Mouse (Mus musculus) brain, adult 2 months (tissue): ENCODE measurements around the gene Cacnb3.

ENCODE experiments used
- DNase-seq: peaks from one replicate; pipeline ENCODE4 v3.0.0; 2011; ENCODE audit warnings: low read depth, low spot score

Gene Cacnb3

DNA sequence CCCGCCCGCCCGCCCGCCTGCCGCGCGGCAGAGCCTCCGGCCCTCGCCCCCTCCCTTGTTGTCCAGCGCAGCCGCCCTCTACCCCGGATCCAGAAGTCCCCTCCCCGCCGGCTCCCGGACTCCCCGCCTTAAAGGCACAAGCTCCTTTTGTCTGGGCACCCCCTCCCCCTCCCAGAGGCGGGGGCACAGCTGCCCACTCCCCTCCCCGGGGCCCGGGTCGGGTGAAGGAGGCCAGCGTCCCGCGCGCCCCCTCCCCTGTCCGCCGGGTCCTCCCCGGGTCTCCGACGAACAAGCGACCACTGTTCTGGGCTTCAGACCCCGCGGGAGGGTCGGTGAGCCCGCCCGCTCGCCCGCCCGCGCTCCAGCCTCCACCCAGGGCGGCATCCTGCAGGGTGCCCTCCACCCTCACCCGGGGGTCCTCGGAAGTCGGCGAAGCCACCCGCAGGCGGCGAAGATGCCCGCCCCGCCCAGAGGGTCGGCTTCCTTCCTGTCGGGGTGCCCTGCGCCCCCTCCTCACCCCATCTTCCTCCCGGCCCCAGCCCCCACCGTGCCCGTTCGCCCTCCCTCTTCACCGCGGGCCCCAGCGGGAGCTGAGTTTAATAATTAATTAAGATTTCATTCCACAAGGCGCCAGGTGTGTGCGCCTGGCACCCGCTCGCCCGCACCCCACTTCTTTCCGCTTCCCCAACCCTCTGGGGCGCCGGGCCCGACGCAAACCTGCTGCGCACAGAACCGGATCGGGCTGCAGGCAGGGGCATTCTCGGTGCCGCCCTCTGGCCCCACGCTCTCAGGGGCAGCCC lies 21.1 kb upstream of the Cacnb3 start, which contains the start of gene Adcy6:
Adcy6 (minus strand) TSS at position 746 of the 800 bp plus-strand sequence.
- peak; percentile 84 for DNase-seq

DNA sequence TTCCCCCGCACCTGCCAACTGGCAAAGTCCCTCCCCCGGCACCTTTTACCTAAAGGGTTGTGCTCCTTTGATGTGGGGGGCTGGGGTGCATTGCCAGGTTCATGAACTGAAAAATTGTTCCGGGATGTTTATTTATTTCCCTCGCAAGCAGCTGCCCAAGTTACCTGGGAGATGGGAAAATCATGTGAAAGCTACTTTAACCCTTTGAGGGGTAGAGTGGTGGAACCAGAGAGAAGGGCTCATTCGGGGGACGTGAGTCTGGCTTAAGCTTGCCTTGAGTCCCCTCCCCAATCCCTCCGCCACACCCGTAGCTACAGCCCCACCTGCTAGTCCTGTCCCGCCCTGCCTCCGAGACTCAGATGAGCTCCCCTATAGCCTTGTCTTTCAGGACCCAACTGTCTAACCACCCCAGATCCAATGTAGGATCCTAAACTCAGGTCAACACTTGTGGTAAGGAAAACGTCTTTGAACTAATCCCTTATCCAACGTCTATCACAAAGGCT lies 20.5 kb upstream of the Cacnb3 start:
- no peak for DNase-seq

DNA sequence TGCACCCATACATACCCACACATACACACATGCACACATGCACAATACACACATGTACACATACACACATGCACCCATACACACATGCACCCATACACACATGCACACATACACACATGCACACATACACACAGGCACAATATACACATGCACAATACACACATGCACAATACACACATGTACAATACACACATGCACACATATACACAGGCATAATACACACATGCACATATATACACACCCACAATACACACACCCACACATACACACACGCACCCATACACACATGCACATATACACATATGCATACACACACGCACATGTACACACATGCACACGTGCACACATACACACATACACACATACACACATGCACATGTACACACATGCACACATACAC lies 18.4 kb upstream of the Cacnb3 start:
- no peak for DNase-seq

GRCm38 (mm10) chr15:98614551-98614950 lies 16.1 kb upstream of the Cacnb3 start:
- DNase-seq, result peak; percentile 58

DNA sequence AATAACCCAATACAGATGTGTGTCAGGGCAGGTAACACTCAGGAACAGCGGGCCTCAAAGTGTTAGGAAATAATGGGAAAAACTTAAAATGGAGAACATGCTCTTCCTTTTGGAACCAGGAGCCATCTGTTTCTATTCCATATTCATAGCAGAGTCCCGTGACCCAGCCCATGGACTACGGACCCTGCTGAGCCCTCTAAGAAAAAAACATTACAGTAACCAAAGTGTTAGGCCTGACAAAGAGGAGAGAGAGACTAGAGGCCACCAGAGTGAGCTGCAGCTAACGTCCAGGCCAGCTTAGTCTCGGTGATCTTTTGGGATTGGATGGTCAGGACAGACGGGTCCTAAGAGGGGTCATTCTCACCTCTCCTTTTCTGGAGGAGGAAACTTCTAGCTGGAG lies 15.7 kb upstream of the Cacnb3 start:
- no peak for DNase-seq

- no peak for DNase-seq
These were observed 14.9 kb upstream of the Cacnb3 start for GRCm38 (mm10) chr15:98615751-98616150.

- no peak for DNase-seq
These were observed 14.1 kb upstream of the Cacnb3 start for GRCm38 (mm10) chr15:98616362-98617175.

DNA sequence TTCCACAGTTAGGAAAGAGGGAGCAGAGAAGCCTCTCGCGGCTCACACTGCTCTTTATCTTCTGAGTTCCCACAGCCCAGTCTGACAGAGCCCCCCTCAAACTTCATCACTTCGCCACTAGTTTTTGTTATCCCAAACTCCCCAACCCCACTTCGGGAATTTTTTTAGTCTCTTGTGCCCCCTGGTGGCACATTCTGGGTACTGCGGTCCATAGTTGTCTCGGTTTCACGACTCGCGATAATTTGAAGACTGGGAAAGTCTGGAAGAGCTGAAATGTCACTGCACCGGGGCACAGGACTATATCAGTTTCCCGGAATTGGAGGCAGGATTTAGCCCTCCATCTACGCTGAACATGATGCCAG lies 13.5 kb upstream of the Cacnb3 start:
- peak; percentile 50 for DNase-seq

- no peak for DNase-seq
These were observed 8.4 kb upstream of the Cacnb3 start for GRCm38 (mm10) chr15:98622199-98622598.

GRCm38 (mm10) chr15:98622721-98623120 lies 7.9 kb upstream of the Cacnb3 start:
- no peak for DNase-seq

GRCm38 (mm10) chr15:98623361-98623821 lies 7.2 kb upstream of the Cacnb3 start:
- DNase-seq, result no peak

DNA sequence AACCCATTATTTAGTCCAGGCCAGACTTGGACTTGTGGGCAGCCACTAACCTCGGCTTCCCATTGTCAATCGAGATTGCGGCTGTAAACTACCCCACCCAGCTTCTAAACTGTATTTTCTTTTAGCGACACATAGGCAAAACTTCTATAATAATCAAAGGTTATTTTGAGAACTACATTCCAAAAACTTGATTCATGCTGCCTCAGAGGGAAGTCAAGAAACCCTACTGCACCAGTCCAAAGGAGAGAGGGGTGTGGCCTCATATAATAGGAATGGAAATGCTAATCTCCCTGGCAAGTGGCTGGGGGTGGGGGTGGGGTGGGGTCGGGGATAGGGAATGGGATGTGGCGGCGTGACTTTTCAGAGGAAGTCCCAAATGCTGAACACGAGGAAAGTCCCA lies 4.6 kb upstream of the Cacnb3 start:
- DNase-seq, result no peak

DNA sequence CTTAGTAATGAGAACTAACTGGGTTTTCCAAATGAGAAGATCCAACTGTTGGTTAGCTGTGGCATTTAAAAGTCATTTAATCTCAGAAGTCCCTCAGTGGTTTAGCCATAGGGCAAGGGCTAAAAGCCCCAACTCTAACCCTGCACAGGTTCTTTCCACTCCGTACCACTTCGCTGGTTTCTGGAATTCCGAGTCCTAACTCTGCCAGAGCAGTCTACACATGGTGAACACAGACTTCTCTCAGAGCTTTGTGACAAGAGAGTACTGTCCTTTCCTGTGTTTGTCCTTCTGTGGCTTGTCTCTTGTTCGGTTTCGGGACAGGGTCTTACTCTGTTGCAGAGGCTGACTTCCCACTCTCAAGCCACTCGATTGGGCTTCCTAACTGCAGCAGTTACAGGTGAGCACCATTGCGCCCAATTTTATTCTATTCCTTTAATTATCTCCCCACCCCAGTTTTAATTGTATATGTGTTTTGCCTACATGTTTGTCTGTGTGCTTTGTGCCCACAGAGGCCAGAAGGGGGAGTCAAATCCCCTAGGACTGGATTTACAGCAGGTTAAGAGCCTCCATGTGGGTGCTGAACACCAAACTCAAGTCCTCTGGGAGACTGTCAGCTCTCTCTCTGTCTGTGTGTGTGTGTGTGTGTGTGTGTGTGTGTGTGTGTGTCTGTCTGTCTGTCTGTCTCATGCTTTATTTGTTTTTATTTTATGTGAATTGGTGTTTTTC lies 4.0 kb upstream of the Cacnb3 start:
- no peak for DNase-seq

- DNase-seq, result no peak
These were observed 1.9 kb upstream of the Cacnb3 start for GRCm38 (mm10) chr15:98628589-98629254.

DNA sequence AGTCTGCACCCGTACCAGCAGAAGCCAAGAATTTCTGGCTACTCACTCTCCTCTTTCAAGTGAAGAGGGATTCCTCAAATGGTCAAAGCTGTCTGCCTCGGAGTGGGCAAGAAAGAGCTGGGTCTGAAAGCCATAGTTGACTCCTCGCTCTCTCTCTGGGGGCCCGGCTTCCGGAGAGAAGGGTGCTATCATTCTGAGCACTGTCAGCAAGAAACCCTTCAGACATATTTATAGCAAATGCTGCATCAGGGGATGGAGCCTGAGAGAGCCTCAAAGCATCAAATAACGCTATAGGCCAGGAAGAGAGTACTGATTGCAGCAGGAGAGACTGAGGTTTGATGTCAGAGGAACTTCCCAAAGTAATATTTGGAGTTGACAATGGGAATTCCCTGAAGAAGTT lies 1.2 kb upstream of the Cacnb3 start:
- no peak for DNase-seq

DNA sequence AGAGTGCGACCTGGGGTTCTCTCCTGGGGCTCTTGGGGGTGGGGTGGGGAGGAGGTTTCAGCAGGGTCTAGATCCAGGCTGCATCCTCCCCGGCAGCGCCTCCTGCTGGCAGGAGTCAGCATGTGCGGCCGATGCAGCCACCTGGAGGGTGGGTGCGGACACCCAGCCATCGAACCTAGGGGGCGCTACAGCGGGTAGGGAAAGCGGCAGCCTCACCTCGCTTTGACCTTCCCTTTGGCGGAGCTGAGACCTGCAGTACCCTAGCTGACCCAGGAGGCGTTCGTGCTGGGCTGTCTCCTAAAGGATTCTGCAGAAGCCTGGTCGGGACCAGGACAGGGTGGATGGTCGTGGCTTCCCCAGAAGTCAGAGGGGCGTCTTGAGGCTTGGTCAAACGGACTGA lies 853 bp downstream of the Cacnb3 start:
- peak; percentile 71 for DNase-seq

GRCm38 (mm10) chr15:98632107-98632744 lies 1.6 kb downstream of the Cacnb3 start:
- DNase-seq, result peak; percentile 82

DNA sequence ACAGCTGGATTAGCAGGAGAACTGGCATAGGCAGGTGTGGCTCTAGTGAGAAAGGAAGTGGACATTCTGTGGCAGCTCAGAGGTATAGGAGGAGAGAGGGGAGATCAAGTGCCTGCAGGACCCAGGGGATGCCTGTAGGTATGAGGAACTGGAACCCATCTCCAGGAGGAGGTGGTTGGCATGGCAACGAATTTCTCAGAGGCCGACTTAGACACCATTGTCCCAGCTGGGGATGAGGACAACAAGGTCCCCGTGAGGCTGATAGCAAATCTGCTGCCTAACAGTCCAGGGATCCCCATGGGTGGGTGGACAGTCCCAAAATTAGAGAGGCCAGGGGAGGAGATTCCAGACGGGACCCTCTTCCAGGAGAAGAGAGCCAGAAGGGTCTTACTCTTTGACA lies 2.3 kb downstream of the Cacnb3 start:
- DNase-seq, result peak; percentile 53

GRCm38 (mm10) chr15:98633822-98634470 lies 3.3 kb downstream of the Cacnb3 start:
- DNase-seq, result peak; percentile 41

DNA sequence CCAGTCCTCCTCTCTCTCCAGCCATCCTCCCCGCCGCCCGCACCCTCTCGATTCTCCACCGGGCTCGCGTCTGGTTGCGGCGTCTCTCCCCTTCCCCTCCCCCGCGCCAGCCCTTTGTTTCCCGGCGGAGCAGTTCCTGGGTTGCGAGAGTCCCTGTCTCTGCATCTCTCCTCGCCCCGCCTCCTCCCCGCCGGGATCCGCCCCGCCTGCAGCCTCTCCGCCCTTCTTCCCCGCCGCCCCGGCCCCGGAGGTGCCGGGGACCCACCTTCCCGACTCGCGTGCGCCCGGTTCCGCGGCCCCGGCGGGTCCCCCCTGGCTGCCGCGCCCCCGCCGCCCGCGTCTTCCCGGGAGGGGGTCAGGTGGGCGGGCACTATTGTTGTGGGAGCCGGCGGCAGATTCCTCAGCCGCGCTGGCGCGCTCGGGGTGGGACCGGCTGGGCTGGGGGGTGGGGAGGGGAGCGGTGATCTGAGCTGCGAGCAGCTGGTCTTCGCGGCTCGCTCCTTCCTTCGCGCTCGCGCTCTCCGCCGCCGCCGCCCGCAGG lies 4.0 kb downstream of the Cacnb3 start:
- DNase-seq, result peak; percentile 87
